Mouse (Mus musculus): ENCODE data around the gene Gm15093.
"Not testable (repeated sequence)": the region's sequence is repeated elsewhere in the genome, so short reads cannot be mapped to it uniquely, and the experiment has no call there.

Gene Gm15093

GRCm38 (mm10) chrX:149272077-149272476 lies at the start of gene Gm15093:
Gm15093 (plus strand) TSS chrX:149272377.
- DNase-seq (ENCODE audit: low read depth) = not testable (repeated sequence)
